Mouse (Mus musculus) fat pad, adult 2 months (tissue): ENCODE data around the gene Ndrg4.
"Not testable (repeated sequence)": the region's sequence is repeated elsewhere in the genome, so short reads cannot be mapped to it uniquely, and the experiment has no call there.

Source experiments
- DNase-seq: peaks from one replicate; pipeline ENCODE4 v3.0.0-alpha.2; 2011; ENCODE audit warnings: low read depth, low spot score; ENCODE audit errors: extremely low read depth

Ndrg4 gene

DNA sequence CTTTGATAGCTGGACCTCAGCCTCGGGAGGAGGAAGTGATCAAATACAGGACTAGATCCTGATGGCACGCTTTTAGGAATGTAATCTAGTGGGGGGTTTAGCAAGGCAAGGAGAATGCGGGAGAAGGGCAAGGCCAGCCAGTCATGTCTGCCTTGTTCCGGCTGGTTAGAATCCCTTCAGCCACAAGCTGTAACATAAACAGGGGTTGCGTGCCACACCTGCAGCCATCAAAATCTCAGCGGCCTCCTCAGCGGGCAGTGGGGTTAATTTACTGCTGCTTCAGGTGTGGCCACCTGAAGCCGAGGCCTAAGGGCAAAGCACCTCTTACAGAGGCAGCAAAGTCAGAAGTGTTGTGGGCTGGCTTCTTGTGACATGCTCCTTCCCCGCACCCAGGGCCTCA, at the start of gene Ndrg4:
TSS of gene Ndrg4 (plus strand) at position 350 of the 400 bp plus-strand sequence.
- no peak for DNase-seq

DNA sequence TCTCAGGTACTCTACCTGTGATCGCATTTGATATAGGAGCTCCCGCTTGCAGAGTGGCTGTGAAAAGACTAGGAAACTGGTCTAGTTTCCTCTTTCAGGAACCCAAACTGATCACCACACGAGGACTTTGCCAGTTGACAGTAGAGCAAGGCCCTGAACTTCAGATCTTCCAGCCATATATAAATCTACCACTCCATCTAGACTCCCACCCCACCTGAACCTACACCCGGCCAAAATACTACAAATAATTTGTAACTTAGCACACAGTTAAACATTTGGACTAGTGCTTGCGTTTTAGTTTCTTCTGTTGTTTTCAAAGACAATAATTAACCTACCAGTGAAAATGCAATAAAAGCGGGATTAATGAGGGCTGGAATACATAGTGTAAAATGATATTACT, 43.9 kb upstream of the Ndrg4 start:
- no peak for DNase-seq

DNA sequence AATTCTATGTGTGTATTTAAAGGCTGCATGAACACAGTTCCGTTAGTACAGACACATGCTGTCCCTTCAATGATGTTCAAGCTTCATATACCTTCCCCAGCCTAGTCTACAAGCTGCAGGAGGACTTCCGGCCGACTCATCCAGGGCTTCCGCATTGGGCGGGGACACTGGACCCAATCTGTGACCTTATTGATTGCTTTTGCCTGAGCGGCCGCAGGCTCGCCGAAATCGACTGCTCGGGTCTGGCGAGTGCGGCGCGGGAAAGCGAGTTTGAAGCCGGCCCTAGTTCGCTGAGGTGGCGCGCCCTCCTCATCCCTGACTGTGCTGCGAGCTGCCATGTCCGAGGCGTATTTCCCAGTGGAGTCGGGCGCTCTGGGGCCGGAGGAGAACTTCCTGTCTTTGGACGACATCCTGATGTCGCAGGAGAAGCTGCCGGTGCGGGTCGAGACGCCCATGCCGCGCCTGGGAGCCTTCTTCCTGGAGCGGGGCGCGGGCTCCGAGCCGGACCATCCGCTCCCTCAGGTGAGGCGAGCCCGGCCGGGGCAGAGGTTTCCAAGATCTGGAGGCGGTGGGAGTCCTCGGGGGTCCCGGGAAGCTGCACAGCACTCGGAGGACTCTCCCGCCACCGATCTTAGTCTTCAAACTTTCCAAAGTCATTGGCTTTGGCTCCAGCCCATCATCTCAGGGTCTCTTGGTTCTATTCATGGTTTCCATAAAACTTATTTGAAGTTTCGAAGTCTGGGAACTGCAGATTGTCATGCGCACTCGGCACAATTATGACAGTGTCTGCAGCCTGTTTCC, 43.3 kb upstream of the Ndrg4 start, which contains the start of gene Gins3:
TSS of gene Gins3 (plus strand) at position 192 of the 801 bp plus-strand sequence.
- DNase-seq: no peak

DNA sequence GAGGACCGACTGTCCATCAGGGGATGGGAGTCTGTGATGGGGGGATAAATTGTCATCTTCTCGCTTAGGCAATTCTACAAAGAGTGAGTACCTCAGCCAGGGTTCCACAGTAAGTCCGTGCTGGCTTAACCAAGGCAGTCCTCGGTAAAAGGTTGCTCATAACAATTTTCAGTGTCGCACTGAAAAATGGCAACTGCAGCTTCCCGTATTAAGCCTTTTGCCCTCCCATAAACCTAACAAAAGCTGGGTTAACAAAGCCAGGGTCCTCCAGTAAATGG, 42.8 kb upstream of the Ndrg4 start:
- no peak for DNase-seq

DNA sequence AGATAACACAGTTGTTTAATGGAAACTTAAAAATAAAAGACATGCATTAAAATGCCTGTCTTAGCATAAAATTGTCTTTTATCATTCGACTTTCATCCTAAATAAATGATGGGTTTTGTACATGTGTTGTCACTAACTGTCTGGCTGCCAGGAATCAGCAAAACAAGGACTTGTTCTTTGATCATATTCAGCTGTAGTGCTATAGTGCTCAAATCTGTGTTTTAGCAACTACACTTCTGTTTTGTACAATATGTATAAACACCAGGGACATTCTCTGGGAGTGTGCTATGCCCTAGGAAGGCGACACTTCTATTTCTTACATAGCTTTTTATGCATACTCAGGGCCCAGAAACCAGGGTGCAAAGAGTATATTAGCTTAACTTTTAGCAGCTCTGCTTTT, 31.8 kb upstream of the Ndrg4 start:
- DNase-seq: no peak

DNA sequence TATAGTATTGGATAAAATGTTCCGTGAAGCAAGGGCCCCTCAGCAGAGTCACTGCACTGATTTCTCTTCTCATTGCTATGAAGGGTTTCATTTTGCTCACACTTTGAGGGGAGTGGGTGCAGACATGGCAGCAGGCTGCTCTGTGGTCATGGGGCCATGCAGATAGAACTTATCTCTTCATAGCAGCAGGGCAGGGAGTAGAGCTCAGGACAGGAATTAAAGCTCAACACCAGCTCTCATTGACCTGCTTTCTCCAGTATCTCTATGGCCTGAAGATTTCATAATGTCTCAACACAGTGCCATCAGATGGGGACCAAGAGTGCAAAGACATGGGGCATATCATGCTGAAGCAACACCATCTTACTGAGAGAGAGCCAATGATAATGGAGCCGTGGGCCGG, 28.5 kb upstream of the Ndrg4 start:
- no peak for DNase-seq

DNA sequence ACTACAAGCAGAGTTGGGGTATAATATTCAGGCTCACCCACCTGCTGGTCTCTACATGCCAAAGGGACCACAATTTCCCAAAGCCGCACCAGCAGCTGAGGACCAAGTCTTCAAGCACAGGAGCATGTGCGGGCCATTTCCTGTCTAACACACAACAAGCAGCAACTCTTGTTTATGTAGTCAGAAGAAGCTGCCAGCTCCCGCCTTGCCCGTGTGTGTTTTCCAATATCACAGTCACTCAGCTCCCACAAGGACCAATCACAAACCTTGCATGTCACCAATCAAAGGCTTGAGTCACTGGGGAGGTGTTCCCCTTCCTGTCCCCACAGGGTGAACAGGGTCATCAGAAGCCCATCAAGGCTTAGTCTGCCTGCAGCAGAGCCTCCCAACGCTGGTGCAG, 23.4 kb upstream of the Ndrg4 start:
- DNase-seq: no peak

DNA sequence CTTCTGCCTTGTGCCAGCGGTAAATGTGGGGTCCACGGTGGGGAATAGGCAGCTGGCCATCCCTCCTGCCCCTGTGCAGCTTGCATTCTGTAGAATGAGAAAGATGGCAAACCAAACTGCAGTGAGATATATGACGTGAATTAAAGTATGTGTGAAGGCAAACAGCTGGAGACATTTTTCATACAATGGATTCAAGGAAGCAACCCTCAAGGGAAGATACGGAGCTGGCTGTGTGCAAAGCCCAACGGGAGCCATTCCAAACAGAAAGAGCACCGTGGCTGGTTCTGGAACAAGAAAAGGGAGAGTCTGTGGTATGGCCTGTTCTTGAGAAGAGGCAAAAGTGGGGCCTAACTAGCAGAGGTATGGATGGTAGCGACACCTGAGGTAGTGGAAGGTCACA, 20.9 kb upstream of the Ndrg4 start:
- no peak for DNase-seq

DNA sequence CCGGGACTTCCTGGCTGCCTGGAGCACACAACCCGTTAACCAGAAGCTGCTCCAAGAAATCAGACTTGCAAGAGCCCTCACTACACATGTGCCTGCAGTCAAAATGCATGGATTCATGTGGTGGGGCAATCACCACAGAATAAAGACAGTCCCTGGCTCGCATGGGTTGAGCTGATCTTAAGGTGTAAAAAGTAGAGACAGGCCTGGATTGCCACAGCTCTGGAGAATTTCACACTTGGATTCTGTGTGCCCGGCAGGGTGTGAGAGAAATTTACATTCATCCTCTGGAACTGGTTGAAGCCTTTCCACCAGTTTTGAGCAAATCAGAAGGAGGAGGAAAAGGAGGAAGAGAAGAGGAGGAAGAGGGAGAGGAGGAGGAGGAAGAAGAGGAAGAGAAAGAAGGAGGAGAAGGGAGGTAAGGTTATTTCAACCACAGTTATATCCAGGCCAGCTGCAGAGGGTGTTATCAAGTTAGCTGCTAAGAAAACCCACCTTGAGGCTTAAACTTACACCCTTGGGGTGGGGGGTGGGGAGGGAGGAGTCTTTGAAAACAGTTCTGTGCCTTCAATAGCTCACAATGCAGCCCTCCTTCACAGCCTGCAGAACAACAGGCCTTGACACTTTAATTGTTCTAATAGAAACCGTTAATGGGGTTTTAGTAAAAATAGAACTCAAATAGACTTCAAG, 20.3 kb upstream of the Ndrg4 start:
- DNase-seq: no peak

DNA sequence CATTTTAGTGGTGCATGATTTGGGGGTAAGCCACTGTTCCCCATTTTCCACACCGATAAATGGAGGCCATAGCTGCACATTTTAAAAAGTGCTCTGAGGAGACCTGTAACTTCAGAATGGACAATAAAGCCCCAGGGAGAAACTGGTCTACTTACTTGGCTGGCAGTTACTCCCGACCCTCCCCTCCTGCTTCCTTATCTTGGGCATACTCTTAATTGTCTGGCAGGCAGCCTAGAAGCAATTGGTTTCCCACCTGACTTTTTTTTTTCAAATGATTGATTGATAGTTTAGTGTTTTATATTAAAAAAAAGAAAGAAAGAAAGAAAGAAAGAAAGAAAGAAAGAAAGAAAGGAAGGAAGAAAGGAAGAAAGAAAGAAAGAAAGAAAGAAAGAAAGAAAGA, 19.3 kb upstream of the Ndrg4 start:
- DNase-seq: no peak

DNA sequence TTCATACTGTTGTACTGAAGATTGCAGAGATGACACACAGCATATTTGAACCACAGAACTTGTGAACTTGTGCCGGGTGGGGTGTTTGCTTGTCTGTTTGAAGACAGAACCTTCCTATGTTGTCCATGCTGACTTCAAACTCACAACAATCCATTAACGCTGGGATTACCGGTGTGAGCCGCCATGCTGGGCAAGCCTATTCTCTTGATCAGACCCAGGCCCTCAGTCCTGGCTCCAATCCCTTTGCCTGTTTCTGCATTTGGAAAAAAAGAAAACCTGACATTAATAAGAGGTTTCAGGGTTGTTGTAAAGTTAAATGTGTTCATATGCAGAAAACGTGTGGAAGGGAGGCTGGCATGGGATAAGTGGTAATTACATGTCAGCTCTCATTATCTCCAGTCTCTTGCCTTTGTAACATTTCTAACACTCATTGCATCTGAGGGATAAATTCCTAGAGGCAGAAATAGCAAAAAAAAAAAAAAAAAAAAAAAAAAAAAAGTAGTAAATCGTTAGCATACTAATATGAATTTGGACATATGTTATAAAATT, 16.4 kb upstream of the Ndrg4 start:
- no peak for DNase-seq

DNA sequence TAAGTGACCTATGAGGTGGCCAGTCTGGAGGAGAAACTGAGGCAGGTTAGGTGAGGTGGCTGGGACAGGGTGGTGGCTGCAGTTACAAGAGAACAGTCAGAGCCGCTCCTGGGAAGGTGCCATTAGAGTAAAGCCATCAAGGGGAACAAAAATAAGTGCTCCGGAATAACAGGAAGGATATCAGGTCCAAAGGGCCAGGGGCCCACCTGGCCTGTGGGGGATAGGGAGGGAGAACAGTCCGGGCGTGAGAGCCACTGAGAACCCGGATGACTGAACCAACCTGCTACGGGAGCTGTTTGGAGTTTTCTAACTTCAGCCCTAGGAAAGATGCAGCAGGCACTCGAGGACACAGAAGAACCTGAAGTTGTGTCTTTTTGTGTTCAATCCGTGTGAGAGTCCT, 15.7 kb upstream of the Ndrg4 start:
- DNase-seq: no peak

DNA sequence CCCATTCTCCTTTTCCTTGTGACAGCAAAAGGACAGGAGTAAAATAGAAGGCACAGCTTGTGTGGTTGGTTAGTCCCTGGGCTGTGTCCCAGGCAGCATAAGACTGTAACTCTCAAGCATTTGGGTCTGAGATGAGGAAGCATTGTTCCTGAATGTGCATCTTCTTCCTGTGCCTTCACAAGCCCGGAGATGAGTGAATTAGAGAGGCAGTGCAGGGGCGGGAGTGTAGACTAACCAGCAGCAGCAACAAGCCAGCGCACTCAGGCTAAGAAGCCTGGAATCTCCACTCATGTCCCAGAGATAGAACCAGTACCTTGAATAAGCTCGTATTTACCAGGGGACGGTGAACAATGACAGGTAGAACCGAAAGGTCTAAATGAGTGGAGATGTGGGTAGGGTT, 15.2 kb upstream of the Ndrg4 start:
- no peak for DNase-seq

DNA sequence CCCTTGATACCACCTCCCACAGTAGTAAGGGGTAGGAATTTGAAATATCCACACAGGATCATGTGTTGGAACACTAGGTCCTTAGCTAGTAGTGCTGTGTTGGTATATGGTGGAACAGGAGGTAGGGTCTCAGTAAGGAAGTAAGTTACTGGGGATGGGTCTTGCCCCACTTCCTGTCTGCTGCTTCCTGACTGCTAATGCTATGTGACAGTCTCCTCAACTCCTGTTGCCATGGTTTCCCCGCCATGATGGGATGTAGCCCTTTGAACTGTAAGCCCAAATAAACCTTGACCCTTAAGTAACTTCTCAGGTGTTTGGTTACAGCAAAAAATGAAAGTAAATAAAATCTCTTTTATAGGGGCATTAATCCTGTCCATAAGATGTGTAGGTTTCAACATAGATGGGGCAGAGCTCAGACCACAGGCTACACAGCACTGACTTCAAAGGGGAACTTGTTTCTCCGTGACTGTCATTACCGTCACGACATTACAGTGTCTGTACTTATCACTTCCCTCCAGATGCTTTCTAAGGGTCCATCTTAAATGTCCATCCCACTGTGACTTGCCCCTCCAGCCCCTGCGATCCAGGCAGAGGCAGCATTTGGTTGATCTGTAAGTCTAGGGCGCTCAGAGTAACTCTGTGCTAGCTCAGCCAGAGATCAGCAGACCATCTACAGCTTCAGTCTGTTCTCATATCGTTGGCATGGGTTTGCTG, 13.7 kb upstream of the Ndrg4 start:
- DNase-seq: no peak

DNA sequence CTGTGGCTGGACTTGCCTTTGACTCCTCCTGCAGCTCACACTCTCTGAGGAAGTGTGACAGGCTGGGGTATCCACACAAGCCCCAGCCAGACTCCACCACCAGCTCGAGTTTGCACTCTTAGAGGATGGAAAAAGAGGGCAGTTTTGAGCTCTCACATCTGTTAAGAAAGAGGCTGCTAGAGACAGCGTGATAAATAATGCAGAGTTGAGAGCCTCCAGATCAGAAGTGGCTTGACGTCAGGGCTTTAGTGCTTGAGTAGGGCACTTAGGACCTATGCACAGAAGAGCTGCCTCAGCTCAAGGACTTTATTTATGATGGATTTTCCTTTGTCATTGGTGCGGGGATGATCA, 13.2 kb upstream of the Ndrg4 start:
- no peak for DNase-seq

DNA sequence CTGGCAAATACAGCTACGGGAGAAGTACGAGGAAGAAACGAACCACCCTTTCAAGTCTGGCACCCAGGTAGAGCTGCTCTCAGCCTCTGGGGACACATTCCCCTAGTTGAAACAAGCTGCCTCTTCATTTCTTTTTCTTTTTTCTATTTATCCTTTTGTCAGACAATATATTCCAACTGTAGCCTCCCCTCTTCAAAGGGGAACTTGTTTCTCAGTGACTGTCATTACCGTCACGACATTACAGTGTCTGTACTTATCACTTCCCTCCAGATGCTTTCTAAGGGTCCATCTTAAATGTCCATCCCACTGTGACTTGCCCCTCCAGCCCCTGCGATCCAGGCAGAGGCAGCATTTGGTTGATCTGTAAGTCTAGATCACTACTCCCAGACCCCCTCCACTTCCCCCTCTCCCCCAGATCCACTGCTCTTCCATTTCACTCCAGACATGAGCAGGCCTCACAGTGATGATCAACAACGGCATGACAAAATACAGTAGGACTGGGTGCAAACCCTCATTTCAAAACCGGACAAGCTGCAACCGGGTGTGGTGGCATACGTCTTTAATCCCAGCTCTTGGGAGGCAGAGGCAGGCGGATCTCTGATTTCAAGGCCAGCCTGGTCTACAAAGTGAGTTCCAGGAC, 10.8 kb upstream of the Ndrg4 start:
- not testable (repeated sequence) for DNase-seq

DNA sequence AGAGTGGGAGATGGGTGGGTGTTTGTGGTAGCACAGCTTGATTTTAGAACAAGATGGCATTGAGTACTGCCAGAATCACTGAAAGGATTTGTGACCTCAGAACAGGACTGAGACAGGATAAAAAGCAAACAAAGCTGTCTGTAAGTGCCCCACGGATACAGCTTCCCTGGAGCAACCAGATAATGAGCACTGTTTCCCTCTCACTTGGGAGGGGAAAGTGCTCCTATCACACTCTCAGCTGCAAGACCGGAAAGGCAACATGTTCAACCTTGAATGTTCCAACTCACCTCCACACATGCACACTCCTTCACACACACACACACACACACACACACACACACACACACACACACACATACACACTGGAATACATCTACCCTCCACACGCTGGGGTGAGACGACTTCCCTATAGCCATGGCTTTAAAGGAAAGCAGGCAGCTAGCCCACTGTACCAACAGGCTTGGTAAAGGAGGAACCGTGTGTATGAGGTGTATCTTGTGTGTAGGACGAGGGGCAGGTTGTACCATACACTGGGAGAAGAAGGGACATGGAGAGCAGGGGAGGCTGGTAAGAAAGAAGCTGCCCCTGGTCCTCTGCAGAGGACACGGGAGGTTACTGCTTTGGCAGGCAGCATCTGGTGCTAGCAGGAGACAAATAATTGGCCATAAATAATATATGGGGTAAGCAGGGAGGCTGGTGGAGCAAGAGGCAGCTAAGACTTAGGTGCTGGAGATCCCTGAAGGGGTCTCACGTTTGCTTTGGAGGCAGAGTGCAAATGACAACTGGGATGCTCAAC, 8.4 kb upstream of the Ndrg4 start:
- no peak for DNase-seq

DNA sequence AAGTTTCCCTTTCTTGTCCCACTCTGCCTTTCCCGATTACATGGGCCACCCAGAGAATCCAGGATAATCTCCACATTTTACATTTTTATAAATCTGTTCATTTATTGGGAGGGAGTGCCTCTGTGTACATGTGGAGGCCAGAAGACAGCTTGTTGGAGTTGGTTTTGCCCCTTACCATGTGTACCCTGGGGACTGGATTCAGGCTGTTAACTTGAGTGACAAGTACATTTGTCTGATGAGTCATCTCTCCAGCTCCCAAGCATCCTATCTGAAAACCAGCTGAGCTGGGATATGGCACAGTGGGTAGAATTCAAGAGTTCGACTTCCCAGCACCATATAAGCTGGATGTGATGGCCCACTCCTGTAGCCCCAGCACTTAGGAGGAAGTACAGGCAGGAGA, 6.8 kb upstream of the Ndrg4 start:
- no peak for DNase-seq

DNA sequence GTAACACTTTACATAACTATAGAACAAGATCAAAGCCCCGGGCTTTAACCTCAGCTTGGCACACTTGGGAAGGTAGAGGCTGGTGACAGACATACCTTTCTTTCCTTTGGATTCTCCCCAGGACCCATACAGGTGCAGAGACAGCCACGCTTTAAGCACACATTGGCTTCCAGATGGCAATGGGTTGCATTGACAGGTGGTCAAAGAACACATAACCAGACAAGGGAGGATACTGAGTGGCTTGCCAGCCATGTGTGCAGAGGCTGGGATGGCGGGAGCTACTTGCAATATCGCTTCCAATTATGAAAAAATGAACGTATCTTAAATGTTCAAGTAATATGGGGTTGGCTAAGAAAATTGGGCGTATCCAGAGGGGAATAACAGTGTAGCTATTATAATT, 4.9 kb upstream of the Ndrg4 start:
- no peak for DNase-seq

DNA sequence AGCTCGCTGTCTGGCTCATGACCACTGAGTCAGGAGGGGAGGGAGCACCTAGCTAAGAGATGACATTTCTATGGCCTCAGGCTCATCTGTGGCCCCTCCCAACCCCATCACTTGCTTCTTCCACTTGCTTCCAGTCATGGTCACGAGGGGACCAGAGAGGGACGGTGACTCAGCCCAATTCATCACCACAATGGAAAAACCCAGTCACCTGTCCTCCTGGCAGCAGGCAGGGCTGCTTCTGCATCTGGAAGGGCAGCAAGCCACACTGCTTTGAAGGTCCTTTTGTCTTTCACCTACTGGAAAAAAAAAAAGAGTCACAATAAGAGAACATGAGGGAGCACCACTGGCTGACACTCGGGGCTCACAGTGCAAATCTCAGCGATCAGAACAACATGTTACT, 4.0 kb upstream of the Ndrg4 start:
- no peak for DNase-seq

DNA sequence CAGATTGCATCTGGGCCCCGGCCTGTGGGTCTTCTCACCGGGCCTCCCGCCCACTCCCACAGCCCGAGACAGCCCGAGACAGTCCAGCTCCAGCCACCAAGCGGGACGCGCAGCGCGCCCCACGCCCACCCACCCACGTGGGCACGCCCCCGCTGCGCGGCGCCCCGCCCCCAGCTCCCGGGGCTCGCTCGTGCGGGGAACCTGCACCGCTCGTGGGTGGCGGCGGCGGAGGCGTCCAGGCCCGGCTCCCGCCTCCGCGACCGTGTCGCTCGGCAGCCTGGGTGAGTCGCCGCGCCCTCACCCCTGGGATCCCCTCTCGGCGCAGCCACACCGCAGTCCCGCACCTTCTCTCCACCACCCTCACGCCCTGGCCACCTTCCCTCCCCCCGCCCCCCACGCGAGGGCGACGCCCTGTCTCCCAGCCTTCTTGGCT, 827 bp downstream of the Ndrg4 start:
- no peak for DNase-seq
